Mouse (Mus musculus) MEL (cell line): ENCODE data around the gene Hoxd11.

Source experiments
- CHD1 ChIP-seq: IDR thresholded peaks from 2 replicates; pipeline ENCODE4 v1.6.1; 2012; ENCODE audit warnings: low read depth, mild to moderate bottlenecking, inconsistent platforms, low read length, improper control_type of control experiment
- CHD2 ChIP-seq: IDR thresholded peaks from 2 replicates; pipeline ENCODE4 v1.6.1; 2011; ENCODE audit warnings: low read length, improper control_type of control experiment
- CTCF ChIP-seq, 3 experiments: IDR thresholded peaks in 2 of 3; conservative IDR thresholded peaks in 1 of 3; 2 replicates each; pipeline ENCODE4 v1.5.1; 2011 to 2012; ENCODE audit warnings: low read length in 3 of 3, low read depth in 2 of 3, mild to moderate bottlenecking in 2 of 3, improper control_type of control experiment in 1 of 3, inconsistent platforms in 1 of 3, mixed read lengths in 1 of 3, moderate library complexity in 1 of 3; ENCODE audit not compliant: control insufficient read depth in 1 of 3, insufficient read depth in 1 of 3, poor library complexity in 1 of 3, severe bottlenecking in 1 of 3
- HCFC1 ChIP-seq: IDR thresholded peaks from 2 replicates; pipeline ENCODE4 v1.6.1; 2012; ENCODE audit warnings: low read depth, mild to moderate bottlenecking, inconsistent platforms, low read length, improper control_type of control experiment, moderate library complexity
- KAT2A ChIP-seq: conservative IDR thresholded peaks from 2 replicates; pipeline ENCODE4 v1.6.1; 2012; ENCODE audit warnings: low read depth, low read length, improper control_type of control experiment, inconsistent platforms
- MYB ChIP-seq: IDR thresholded peaks from 2 replicates; pipeline ENCODE4 v1.6.1; 2011; ENCODE audit warnings: mild to moderate bottlenecking, low read depth, low read length, improper control_type of control experiment
- POLR2A ChIP-seq, 2 experiments: IDR thresholded peaks; 2 replicates each; pipeline ENCODE4 v1.6.1; 2011 to 2012; ENCODE audit warnings: low read length in 2 of 2, mild to moderate bottlenecking in 2 of 2, control low read depth in 1 of 2, improper control_type of control experiment in 1 of 2, low read depth in 1 of 2, moderate library complexity in 1 of 2; ENCODE audit not compliant: control insufficient read depth in 1 of 2, insufficient read depth in 1 of 2, poor library complexity in 1 of 2
- USF1 ChIP-seq: IDR thresholded peaks from 2 replicates; pipeline ENCODE4 v1.6.1; 2014; ENCODE audit warnings: low read depth, mild to moderate bottlenecking, inconsistent platforms, low read length, improper control_type of control experiment, moderate library complexity

DNA sequence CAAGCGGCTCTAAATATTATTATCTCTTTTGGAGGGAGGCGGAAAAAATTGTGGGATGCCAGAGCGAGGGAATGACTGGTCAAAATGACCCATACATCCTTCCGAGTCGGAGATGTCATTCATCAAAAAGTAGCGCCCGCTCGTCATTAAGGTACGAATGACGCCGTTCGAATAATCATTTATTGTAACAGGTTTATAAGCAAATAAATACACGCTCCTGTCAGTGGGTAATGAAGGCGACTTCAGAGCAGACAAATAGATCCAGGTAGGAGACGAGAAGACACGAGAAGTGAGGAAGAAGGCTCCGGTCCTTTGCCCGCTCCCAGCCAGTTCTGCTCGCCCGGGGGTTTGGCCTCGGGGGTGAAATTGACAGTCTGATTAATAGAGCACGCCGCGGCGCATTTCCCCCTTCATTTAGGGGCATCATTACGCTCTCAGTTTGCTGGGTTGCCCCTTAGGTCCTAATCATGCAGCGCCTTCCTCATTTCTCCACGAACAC, 19.8 kb upstream of the Hoxd11 start, which contains the start of gene Evx2:
- no peak for TF ChIP-seq CHD1
- no peak for TF ChIP-seq HCFC1
- TF ChIP-seq MYB, result no peak
- no peak for TF ChIP-seq CTCF (IDR thresholded peaks at IDR 0.05 in 2 of 3, conservative IDR thresholded peaks at IDR 0.05 in 1 of 3; ENCODE audit: control insufficient read depth in 1 of 3, insufficient read depth in 1 of 3, low read depth in 2 of 3, low read length in 3 of 3, poor library complexity in 1 of 3, severe bottlenecking in 1 of 3)
- no peak for TF ChIP-seq POLR2A (IDR thresholded peaks at IDR 0.05; ENCODE audit: control insufficient read depth in 1 of 2, insufficient read depth in 1 of 2, low read depth in 1 of 2, low read length in 2 of 2, poor library complexity in 1 of 2)
- no peak for TF ChIP-seq USF1
- TF ChIP-seq KAT2A, result no peak
- TF ChIP-seq CHD2, result no peak
